Mouse (Mus musculus): ENCODE data around the gene Tbcb.
A peak's percentile ranks its signal among the peaks of the same experiment; 100 is the strongest.
"Not testable (repeated sequence)": the region's sequence is repeated elsewhere in the genome, so short reads cannot be mapped to it uniquely, and the experiment has no call there.

Gene Tbcb

DNA sequence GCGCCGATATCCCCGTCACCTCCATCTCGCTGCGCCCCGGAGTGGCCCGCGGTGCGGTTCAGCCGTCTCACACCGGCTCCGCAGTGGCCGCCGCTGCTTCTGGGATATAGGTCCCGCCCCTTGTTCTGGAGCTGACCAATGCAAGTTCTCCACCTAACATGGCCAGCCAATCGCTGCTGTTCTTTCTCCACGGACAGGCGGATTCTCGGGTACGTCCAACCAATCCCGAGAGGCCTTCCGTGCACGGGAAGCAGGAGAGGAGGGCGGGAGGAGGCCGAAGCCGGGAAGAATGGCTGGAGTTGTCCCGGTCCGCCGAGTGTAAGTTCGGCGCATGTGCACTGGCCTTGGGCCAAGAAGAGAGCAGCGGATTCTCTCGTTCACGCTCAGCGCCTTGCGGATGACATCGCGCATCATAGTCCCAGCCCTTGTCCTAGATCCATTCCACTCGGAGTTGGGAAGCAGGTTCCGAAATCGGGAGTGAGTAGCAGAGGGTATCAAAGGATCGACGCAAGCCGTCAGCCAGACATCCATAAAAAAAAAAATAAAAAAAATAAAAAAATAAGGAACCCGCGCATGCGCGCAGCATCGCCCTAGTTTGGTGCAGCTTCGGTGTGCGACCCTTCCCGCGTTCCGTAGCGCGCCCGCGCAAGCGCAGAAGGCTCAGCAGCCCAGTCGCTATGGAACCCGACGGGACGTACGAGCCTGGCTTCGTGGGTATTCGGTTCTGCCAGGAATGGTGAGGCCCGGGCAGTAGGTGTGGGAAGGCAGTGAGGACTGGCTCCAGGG is at the start of gene Tbcb, which contains the start of gene Polr2i:
TSS of gene Tbcb (minus strand) at position 604 of the 786 bp plus-strand sequence.
TSS of gene Polr2i (plus strand) at position 280 of the 786 bp plus-strand sequence.
- DNase-seq = peak; percentile 98 to 99

- no peak for DNase-seq
These were observed 49.5 kb upstream of the Tbcb start for GRCm38 (mm10) chr7:30281522-30281921.

DNA sequence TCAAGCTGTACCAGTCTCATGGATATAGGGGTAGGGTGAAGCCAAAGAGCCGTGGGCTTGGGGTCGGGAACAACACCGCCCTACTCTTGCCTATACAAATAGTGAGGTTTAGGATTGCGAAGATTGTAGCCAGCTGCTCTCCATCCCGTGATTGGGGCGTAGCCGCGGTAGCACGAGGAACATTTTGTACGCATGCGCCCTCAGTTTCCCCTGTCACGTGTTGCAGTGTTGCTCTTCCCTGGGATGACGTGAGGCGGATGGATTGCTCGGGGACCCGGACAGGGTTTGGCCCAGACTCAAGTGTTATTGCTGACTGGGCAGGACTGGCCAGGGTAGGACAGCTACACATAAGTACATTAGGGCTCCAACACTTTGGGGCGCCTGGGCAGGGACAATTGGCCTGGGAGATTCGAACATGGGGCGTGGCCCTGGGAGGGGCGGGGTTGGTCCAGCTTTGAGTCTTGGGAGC is 48.6 kb upstream of the Tbcb start:
- peak; percentile 92 to 94 for DNase-seq

DNA sequence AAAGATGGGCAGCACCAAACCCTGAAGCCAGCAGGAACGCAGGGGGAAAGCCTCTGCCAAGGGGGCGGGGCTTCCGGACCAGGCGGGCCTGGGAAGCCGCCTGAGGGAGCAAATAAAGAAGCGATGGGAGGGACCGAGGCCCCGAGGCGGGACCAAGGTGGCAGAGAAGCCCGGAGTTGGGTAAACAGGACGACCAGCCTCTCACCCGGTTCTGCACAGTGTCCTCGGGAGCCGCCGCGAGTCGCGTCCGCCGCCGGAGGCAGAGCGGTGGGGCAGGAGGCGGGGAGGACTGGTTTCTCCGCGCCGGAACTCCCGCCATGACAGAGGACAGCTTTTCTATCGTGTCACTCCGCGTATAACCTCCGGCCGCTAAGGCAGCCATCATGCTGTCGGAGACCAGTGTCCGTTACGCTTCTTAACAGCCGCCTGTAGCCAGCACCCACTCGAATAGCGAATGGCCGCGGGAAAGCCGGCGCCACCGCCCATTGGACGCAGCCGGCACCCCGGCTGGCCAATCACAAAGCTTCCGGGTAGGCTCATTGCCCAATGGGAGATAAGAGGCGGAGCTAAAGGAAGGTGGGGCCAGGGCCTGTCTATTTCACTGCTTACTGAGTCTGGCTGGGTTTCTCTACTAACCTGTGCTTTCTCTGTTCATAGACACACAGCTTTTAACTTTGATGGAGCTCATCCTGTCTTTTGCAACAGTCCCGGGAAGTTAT is 48.0 kb upstream of the Tbcb start, which contains the start of the genes Thap8 and Wdr62:
TSS of gene Thap8 (plus strand) at position 144 of the 719 bp plus-strand sequence.
TSS of gene Wdr62 (minus strand) at position 469 of the 719 bp plus-strand sequence.
- peak; percentile 96 to 97 for DNase-seq

GRCm38 (mm10) chr7:30279536-30279935 is 47.5 kb upstream of the Tbcb start:
- no peak for DNase-seq

DNA sequence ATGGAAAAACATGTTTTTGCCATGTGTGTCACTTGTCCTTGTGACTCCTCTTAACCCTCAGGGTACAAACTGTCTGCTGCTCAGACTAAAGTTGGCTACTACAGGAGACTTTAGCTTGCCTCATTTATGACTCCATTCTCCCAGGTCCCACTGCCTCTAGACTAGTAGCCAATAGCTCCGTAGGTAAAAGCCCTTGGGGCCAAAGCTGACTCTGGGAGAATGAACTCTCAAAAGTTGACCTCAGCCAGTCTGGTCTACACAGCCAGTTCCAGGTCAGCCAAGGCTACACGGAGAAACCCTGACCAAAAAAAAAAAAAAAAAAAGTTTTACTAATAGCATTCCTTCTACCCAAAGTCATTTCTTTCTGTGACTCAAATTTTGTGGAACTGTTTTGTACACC is 46.8 kb upstream of the Tbcb start:
- no peak for DNase-seq

- no peak for DNase-seq
These were observed 42.3 kb upstream of the Tbcb start for GRCm38 (mm10) chr7:30274383-30274782.

DNA sequence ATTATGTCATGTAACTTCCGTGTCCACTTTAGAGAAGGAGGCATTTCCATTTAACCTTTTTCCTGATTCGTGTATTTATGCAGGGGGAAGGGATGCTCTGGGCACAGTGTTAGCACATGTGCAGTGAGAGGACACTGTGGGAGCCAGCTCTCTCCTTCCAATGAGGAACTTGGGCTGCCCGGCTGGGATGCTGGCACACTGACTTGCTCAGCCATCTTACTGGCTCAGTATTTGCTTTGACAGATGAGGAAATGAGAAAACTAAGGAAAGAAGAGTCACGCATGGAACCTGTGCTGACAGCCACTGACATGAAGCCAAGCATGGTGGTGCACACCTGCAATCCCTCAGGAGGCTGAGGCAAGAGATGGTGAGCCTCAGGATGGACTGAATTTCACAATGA is 37.6 kb upstream of the Tbcb start:
- DNase-seq = peak; percentile 53 to 57

GRCm38 (mm10) chr7:30266780-30267179 is 34.7 kb upstream of the Tbcb start:
- no peak for DNase-seq

DNA sequence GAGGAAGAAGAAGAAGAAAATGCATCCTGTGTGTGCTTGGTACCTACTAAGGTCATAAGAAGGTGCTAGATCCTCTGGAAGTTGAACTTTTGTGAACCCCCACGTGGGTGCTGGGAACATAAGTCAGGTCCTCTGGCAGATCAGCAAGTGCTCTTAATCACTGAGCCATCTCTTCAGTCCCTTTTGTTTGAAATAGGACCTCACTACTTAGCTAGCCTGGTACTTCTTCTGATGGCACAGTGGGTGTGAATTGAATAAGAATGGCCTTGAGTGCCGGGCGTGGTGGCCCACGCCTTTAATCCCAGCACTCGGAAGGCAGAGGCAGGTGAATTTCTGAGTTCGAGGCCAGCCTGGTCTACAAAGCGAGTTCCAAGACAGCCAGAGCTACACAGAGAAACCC is 33.9 kb upstream of the Tbcb start:
- DNase-seq = no peak

GRCm38 (mm10) chr7:30265531-30265930 is 33.5 kb upstream of the Tbcb start:
- DNase-seq = no peak

DNA sequence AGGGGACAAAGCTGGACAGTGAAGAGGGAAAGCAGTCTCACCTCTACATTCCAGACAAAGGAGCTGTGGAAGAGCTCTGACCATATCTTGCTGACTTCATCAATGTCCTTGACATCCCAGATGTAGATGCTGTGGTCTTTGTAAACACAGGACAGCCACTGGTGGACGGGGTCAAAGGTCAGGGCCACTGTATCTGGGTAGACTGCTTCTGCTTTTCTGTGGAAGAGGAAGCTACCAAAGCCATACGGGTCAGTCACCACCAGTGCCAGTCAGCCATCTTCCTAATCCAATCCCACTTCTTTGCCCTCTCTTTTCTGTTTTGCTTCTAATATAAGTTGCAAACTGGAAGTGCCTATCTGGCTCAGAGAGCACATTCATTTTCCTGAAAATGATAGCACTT is 33.0 kb upstream of the Tbcb start:
- DNase-seq = no peak

GRCm38 (mm10) chr7:30251956-30252954 is 20.2 kb upstream of the Tbcb start:
- DNase-seq = no peak

- not testable (repeated sequence) for DNase-seq
These were observed 5.3 kb upstream of the Tbcb start for GRCm38 (mm10) chr7:30237374-30237773.

DNA sequence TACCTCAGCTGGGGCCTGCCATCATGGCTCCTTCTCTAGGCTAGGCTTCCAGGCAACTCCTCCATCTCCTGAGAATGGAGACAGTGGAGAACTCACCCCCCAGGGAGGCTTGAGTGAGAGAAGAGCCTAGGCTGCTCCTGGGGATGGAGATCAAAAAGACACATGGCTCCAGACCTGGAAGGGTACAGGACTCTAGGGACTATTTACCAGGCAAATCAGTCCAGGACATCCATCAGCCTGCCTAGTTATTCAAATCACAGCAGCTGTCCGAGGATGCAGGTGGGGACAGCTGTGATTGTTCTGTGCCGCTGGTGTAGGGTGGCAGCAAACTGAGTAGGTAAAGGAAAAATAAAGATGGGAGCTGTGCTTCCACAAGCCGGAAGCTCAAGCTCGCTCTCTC is 3.6 kb upstream of the Tbcb start, which contains the start of gene Ovol3:
TSS of gene Ovol3 (minus strand) at position 101 of the 400 bp plus-strand sequence.
- no peak for DNase-seq

DNA sequence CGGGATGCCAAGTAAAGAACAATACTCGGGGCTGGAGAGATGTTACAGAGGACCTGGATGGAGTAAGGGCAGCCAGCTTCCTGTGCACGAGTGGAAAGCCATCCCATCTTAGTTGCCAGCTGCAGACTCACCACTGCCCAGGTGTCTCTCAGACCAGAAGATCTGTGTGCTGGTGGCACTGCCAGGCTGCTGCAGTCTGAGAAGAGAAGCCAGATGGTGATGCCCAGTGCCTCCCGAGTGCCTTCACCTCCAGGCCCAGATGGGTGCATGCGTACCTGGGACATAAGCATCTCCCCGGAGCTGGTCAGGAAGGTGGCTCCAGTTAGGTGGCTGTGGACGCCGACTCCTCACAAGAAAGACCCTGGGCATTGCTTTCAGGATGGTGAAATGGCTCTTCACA is 3.0 kb upstream of the Tbcb start:
- DNase-seq = no peak

GRCm38 (mm10) chr7:30234276-30234858 is 2.3 kb upstream of the Tbcb start:
- DNase-seq = peak; percentile 12 to 20

- peak; percentile 61 to 65 for DNase-seq
These were observed 1.3 kb upstream of the Tbcb start for GRCm38 (mm10) chr7:30233387-30233786.

GRCm38 (mm10) chr7:30232631-30233148 is 618 bp upstream of the Tbcb start:
- DNase-seq = peak; percentile 81 to 88

- no peak for DNase-seq
These were observed 774 bp downstream of the Tbcb start for GRCm38 (mm10) chr7:30231328-30231668.

DNA sequence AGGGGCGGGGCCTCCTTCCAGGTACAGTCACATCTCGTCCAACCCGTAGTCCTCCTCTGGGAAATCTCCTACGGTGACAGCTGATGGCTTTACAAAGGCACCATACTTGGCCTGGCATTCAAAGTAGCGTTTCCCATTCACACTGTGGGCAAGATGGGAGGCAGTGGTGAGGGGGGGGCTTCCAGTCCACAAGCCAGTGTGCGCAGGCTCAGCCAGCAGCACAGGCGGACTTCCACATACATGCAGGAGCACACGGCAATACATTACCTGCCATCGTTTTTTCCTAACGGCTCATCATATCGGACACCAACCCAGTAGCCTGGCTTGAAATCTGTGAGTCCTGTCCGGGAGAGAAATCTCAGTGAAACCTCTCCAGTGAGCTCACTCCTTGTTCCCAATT is 7.9 kb downstream of the Tbcb start:
- no peak for DNase-seq

DNA sequence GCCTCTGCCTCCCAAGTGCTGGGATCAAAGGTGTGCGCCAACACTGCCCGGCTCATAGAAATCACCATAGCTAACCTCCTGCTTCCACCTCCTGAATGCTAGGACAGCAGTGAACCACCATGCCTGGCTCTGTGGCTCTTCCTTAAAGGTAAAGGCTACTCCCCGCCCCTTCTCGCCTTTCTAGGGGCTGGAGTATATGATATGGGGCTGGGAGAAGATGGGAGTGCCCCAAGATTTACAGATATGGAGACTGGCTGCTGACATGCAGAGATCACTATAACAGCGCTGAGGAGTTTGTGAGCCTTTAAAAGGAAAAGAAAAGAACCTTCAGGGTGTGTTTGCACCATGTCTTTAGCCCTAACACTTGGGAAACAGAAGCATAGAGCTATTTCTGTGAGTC is 9.9 kb downstream of the Tbcb start:
- DNase-seq = no peak
